Mouse (Mus musculus): ENCODE data around the gene Arl15. TPM values are rescaled to one million over a fixed set of nuclear protein-coding genes. Genes with fewer than 3 reads are reported as not detected.

Arl15 gene
- polyA plus RNA-seq, 1 experiment from 2014 or later: 14.6 TPM

GRCm38 (mm10) chr13:113878571-113878970 is 84.3 kb downstream of the Arl15 start:
- ATAC-seq (replicated peaks; ENCODE audit: low FRiP score): no peak
- no peak for DNase-seq (ENCODE audit: low spot score)
- Histone ChIP-seq H3K36me3 (ENCODE audit: control insufficient read depth, insufficient read depth, low read length) (no peaks in the 10 kb centered on the region), H3K9me3 (ENCODE audit: control insufficient read depth, low read length) (no peaks in the 10 kb centered on the region), H3K4me3 (ENCODE audit: low read depth, low read length) (no peak overlapping the region), H3K4me2 (ENCODE audit: low read depth, low read length, severe bottlenecking) (no peak overlapping the region), H3K27me3 (ENCODE audit: control insufficient read depth, insufficient read depth, low read length) (no peaks in the 10 kb centered on the region), H3K4me1 (replicated peaks; ENCODE audit: control insufficient read depth, insufficient read depth, low read length) (peaks cover 15% of the 10 kb centered on the region), H3K9ac (ENCODE audit: low read length) (no peak overlapping the region), H3K27ac (ENCODE audit: low read depth, low read length) (no peak overlapping the region)
- WGBS: 75% methylated on average over 12 of the region's 12 CpGs

GRCm38 (mm10) chr13:113879651-113880327 is 85.5 kb downstream of the Arl15 start:
- H3K9ac ChIP-seq (ENCODE audit: low read length): no peak overlapping the region
- no peak overlapping the region for H3K4me3 ChIP-seq (ENCODE audit: low read depth, low read length)
- H3K27ac ChIP-seq (ENCODE audit: low read depth, low read length): no peak overlapping the region
- no peaks in the 10 kb centered on the region for H3K27me3 ChIP-seq (ENCODE audit: control insufficient read depth, insufficient read depth, low read length)
- peaks cover 15% of the 10 kb centered on the region for H3K4me1 ChIP-seq (replicated peaks; ENCODE audit: control insufficient read depth, insufficient read depth, low read length)
- H3K9me3 ChIP-seq (ENCODE audit: control insufficient read depth, low read length): no peaks in the 10 kb centered on the region
- H3K4me2 ChIP-seq (ENCODE audit: low read depth, low read length, severe bottlenecking): peak overlapping the region; percentile 37
- no peaks in the 10 kb centered on the region for H3K36me3 ChIP-seq (ENCODE audit: control insufficient read depth, insufficient read depth, low read length)
- DNase-seq (ENCODE audit: low spot score) (no peak), ATAC-seq (replicated peaks; ENCODE audit: low FRiP score) (peak; percentile 78)
- 20% methylated on average over 20 of the region's 20 CpGs for WGBS

- 18% methylated on average over 19 of the region's 19 CpGs for WGBS
- H3K4me1 ChIP-seq (replicated peaks; ENCODE audit: control insufficient read depth, insufficient read depth, low read length): peaks cover 15% of the 10 kb centered on the region
- H3K27ac ChIP-seq (ENCODE audit: low read depth, low read length): no peak overlapping the region
- DNase-seq (ENCODE audit: low spot score) (no peak), ATAC-seq (replicated peaks; ENCODE audit: low FRiP score) (peak; percentile 11)
- H3K9me3 ChIP-seq (ENCODE audit: control insufficient read depth, low read length): no peaks in the 10 kb centered on the region
- H3K36me3 ChIP-seq (ENCODE audit: control insufficient read depth, insufficient read depth, low read length): no peaks in the 10 kb centered on the region
- no peak overlapping the region for H3K4me3 ChIP-seq (ENCODE audit: low read depth, low read length)
- peak overlapping the region; percentile 12; the same call in 1 of the 2 replicates for H3K9ac ChIP-seq (ENCODE audit: low read length)
- no peaks in the 10 kb centered on the region for H3K27me3 ChIP-seq (ENCODE audit: control insufficient read depth, insufficient read depth, low read length)
- H3K4me2 ChIP-seq (ENCODE audit: low read depth, low read length, severe bottlenecking): peak overlapping the region; percentile 37; the same call in 1 of the 2 replicates
Measured at GRCm38 (mm10) chr13:113880564-113881171, 86.4 kb downstream of the Arl15 start.

- DNase-seq (ENCODE audit: low spot score): no peak
- H3K9me3 ChIP-seq (ENCODE audit: control insufficient read depth, low read length): no peaks in the 10 kb centered on the region
- no peak for ATAC-seq (replicated peaks; ENCODE audit: low FRiP score)
- H3K4me3 ChIP-seq (ENCODE audit: low read depth, low read length): no peak overlapping the region
- H3K4me2 ChIP-seq (ENCODE audit: low read depth, low read length, severe bottlenecking): no peak overlapping the region
- peaks cover 27% of the 10 kb centered on the region for H3K4me1 ChIP-seq (replicated peaks; ENCODE audit: control insufficient read depth, insufficient read depth, low read length)
- H3K27ac ChIP-seq (ENCODE audit: low read depth, low read length): no peak overlapping the region
- H3K27me3 ChIP-seq (ENCODE audit: control insufficient read depth, insufficient read depth, low read length): no peaks in the 10 kb centered on the region
- no peaks in the 10 kb centered on the region for H3K36me3 ChIP-seq (ENCODE audit: control insufficient read depth, insufficient read depth, low read length)
- H3K9ac ChIP-seq (ENCODE audit: low read length): no peak overlapping the region
- WGBS: 36% methylated on average over 1 of the region's 1 CpGs
Measured at GRCm38 (mm10) chr13:113882959-113883358, 88.7 kb downstream of the Arl15 start.

- H3K27ac ChIP-seq (ENCODE audit: low read depth, low read length): no peak overlapping the region
- H3K4me2 ChIP-seq (ENCODE audit: low read depth, low read length, severe bottlenecking): no peak overlapping the region
- 19% methylated on average over 6 of the region's 6 CpGs for WGBS
- no peaks in the 10 kb centered on the region for H3K36me3 ChIP-seq (ENCODE audit: control insufficient read depth, insufficient read depth, low read length)
- no peaks in the 10 kb centered on the region for H3K27me3 ChIP-seq (ENCODE audit: control insufficient read depth, insufficient read depth, low read length)
- H3K9me3 ChIP-seq (ENCODE audit: control insufficient read depth, low read length): no peaks in the 10 kb centered on the region
- H3K4me3 ChIP-seq (ENCODE audit: low read depth, low read length): no peak overlapping the region
- ATAC-seq (replicated peaks; ENCODE audit: low FRiP score) (no peak), DNase-seq (ENCODE audit: low spot score) (no peak)
- no peak overlapping the region for H3K9ac ChIP-seq (ENCODE audit: low read length)
- peaks cover 26% of the 10 kb centered on the region for H3K4me1 ChIP-seq (replicated peaks; ENCODE audit: control insufficient read depth, insufficient read depth, low read length)
Measured at GRCm38 (mm10) chr13:113887090-113887489, 92.8 kb downstream of the Arl15 start.

- no peak for DNase-seq (ENCODE audit: low spot score)
- Histone ChIP-seq H3K4me1 (replicated peaks; ENCODE audit: control insufficient read depth, insufficient read depth, low read length) (peaks cover 26% of the 10 kb centered on the region), H3K9ac (ENCODE audit: low read length) (0 out of 2 replicates have a peak overlapping the region, but pooled peaks have one; percentile 12), H3K9me3 (ENCODE audit: control insufficient read depth, low read length) (no peaks in the 10 kb centered on the region), H3K27me3 (ENCODE audit: control insufficient read depth, insufficient read depth, low read length) (no peaks in the 10 kb centered on the region), H3K36me3 (ENCODE audit: control insufficient read depth, insufficient read depth, low read length) (no peaks in the 10 kb centered on the region), H3K4me2 (ENCODE audit: low read depth, low read length, severe bottlenecking) (no peak overlapping the region; the same call in 1 of the 2 replicates), H3K4me3 (ENCODE audit: low read depth, low read length) (no peak overlapping the region), H3K27ac (ENCODE audit: low read depth, low read length) (no peak overlapping the region)
- WGBS: 50% methylated on average over 5 of the region's 5 CpGs
- no peak for ATAC-seq (replicated peaks; ENCODE audit: low FRiP score)
Measured at GRCm38 (mm10) chr13:113888126-113888525, 93.8 kb downstream of the Arl15 start.

- 30% methylated on average over 16 of the region's 16 CpGs for WGBS
- H3K4me1 ChIP-seq (replicated peaks; ENCODE audit: control insufficient read depth, insufficient read depth, low read length): peaks cover 26% of the 10 kb centered on the region
- peak overlapping the region; percentile 29; the same call in 1 of the 2 replicates for H3K9ac ChIP-seq (ENCODE audit: low read length)
- ATAC-seq (replicated peaks; ENCODE audit: low FRiP score) (peak; percentile 54; the same call in 1 of the 2 replicates), DNase-seq (ENCODE audit: low spot score) (no peak)
- no peaks in the 10 kb centered on the region for H3K9me3 ChIP-seq (ENCODE audit: control insufficient read depth, low read length)
- no peak overlapping the region for H3K4me3 ChIP-seq (ENCODE audit: low read depth, low read length)
- no peaks in the 10 kb centered on the region for H3K36me3 ChIP-seq (ENCODE audit: control insufficient read depth, insufficient read depth, low read length)
- H3K4me2 ChIP-seq (ENCODE audit: low read depth, low read length, severe bottlenecking): no peak overlapping the region; the same call in 1 of the 2 replicates
- no peak overlapping the region for H3K27ac ChIP-seq (ENCODE audit: low read depth, low read length)
- no peaks in the 10 kb centered on the region for H3K27me3 ChIP-seq (ENCODE audit: control insufficient read depth, insufficient read depth, low read length)
Measured at GRCm38 (mm10) chr13:113888704-113889103, 94.4 kb downstream of the Arl15 start.

GRCm38 (mm10) chr13:113889140-113890055 is 95.1 kb downstream of the Arl15 start:
- peak overlapping the region; percentile 21; the same call in 1 of the 2 replicates for H3K9ac ChIP-seq (ENCODE audit: low read length)
- DNase-seq (ENCODE audit: low spot score) (no peak), ATAC-seq (replicated peaks; ENCODE audit: low FRiP score) (peak; percentile 40; the same call in 1 of the 2 replicates)
- no peak overlapping the region for H3K4me3 ChIP-seq (ENCODE audit: low read depth, low read length)
- H3K4me1 ChIP-seq (replicated peaks; ENCODE audit: control insufficient read depth, insufficient read depth, low read length): peaks cover 26% of the 10 kb centered on the region
- H3K9me3 ChIP-seq (ENCODE audit: control insufficient read depth, low read length): no peaks in the 10 kb centered on the region
- H3K36me3 ChIP-seq (ENCODE audit: control insufficient read depth, insufficient read depth, low read length): no peaks in the 10 kb centered on the region
- WGBS: 51% methylated on average over 24 of the region's 24 CpGs
- H3K27me3 ChIP-seq (ENCODE audit: control insufficient read depth, insufficient read depth, low read length): no peaks in the 10 kb centered on the region
- H3K27ac ChIP-seq (ENCODE audit: low read depth, low read length): no peak overlapping the region
- no peak overlapping the region for H3K4me2 ChIP-seq (ENCODE audit: low read depth, low read length, severe bottlenecking)
